Mouse (Mus musculus): ENCODE measurements around the gene Cep55. TPM values are rescaled to one million over a fixed set of nuclear protein-coding genes. Genes with fewer than 3 reads are reported as not detected.

Cep55 gene
- polyA plus RNA-seq, 1 experiment, result 8.4 TPM

GRCm38 (mm10) chr19:38053227-38054041, 1.4 kb upstream of the Cep55 start:
- Histone ChIP-seq H3K4me3 (ENCODE audit: control insufficient read depth, insufficient read depth, low read length) (no peak overlapping the region), H3K27ac (ENCODE audit: control insufficient read depth, insufficient read depth, low read length) (no peak overlapping the region), H3K4me1 (replicated peaks; ENCODE audit: control insufficient read depth, insufficient read depth, low read length) (peaks cover 6% of the 10 kb centered on the region), H3K36me3 (ENCODE audit: control insufficient read depth, insufficient read depth, low read length) (no peaks in the 10 kb centered on the region), H3K27me3 (ENCODE audit: control insufficient read depth, insufficient read depth, low read length) (no peaks in the 10 kb centered on the region)
- no peak for DNase-seq
- TF ChIP-seq CTCF (IDR thresholded peaks at IDR 0.05; ENCODE audit: borderline replicate concordance, control insufficient read depth, extremely low read depth, insufficient read depth, low read length, poor library complexity) (no peak), POLR2A (IDR thresholded peaks at IDR 0.05; ENCODE audit: control insufficient read depth, extremely low read depth, insufficient read depth, low read length, poor library complexity) (no peak)
- 20% methylated on average over 8 of the region's 8 CpGs for WGBS

- H3K27ac ChIP-seq (ENCODE audit: control insufficient read depth, insufficient read depth, low read length), result no peak overlapping the region; the same call in 1 of the 2 replicates
- peaks cover 6% of the 10 kb centered on the region for H3K4me1 ChIP-seq (replicated peaks; ENCODE audit: control insufficient read depth, insufficient read depth, low read length)
- no peaks in the 10 kb centered on the region for H3K36me3 ChIP-seq (ENCODE audit: control insufficient read depth, insufficient read depth, low read length)
- WGBS, result under 1% methylated on average over 23 of the region's 23 CpGs
- DNase-seq, result peak; percentile 79
- TF ChIP-seq CTCF (IDR thresholded peaks at IDR 0.05; ENCODE audit: borderline replicate concordance, control insufficient read depth, extremely low read depth, insufficient read depth, low read length, poor library complexity), result no peak
- no peak for TF ChIP-seq POLR2A (IDR thresholded peaks at IDR 0.05; ENCODE audit: control insufficient read depth, extremely low read depth, insufficient read depth, low read length, poor library complexity)
- H3K4me3 ChIP-seq (ENCODE audit: control insufficient read depth, insufficient read depth, low read length), result peak overlapping the region; percentile 82
- H3K27me3 ChIP-seq (ENCODE audit: control insufficient read depth, insufficient read depth, low read length), result no peaks in the 10 kb centered on the region
Measured at GRCm38 (mm10) chr19:38054149-38054719, 577 bp upstream of the Cep55 start.

DNA sequence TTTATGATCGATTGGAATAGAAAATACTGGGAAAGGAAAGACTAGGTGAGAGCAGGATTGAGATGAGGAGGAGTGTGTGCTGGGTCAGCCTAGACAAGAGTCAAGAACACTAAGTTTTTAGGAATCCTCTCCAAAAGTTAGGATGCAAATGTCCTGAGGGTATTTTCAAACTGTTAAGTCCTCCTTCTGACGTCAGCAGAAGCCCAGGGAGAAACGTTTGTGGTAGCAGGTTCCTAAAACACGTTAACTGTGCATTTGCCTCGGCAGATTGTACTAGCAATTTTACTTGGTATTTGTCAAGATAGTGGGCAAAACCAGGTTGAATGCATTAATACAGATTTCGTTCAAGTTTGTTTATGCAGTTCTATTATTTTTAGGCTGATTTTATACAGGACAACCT, 987 bp downstream of the Cep55 start:
- Histone ChIP-seq H3K4me1 (replicated peaks; ENCODE audit: control insufficient read depth, insufficient read depth, low read length) (peaks cover 6% of the 10 kb centered on the region), H3K27ac (ENCODE audit: control insufficient read depth, insufficient read depth, low read length) (no peak overlapping the region), H3K36me3 (ENCODE audit: control insufficient read depth, insufficient read depth, low read length) (peaks cover 9% of the 10 kb centered on the region; the same call in 1 of the 2 replicates), H3K27me3 (ENCODE audit: control insufficient read depth, insufficient read depth, low read length) (no peaks in the 10 kb centered on the region), H3K4me3 (ENCODE audit: control insufficient read depth, insufficient read depth, low read length) (no peak overlapping the region)
- 14% methylated on average over 6 of the region's 6 CpGs for WGBS
- TF ChIP-seq POLR2A (IDR thresholded peaks at IDR 0.05; ENCODE audit: control insufficient read depth, extremely low read depth, insufficient read depth, low read length, poor library complexity) (no peak), CTCF (IDR thresholded peaks at IDR 0.05; ENCODE audit: borderline replicate concordance, control insufficient read depth, extremely low read depth, insufficient read depth, low read length, poor library complexity) (no peak)
- DNase-seq, result no peak

- no peak overlapping the region for H3K4me3 ChIP-seq (ENCODE audit: control insufficient read depth, insufficient read depth, low read length)
- TF ChIP-seq POLR2A (IDR thresholded peaks at IDR 0.05; ENCODE audit: control insufficient read depth, extremely low read depth, insufficient read depth, low read length, poor library complexity) (no peak), CTCF (IDR thresholded peaks at IDR 0.05; ENCODE audit: borderline replicate concordance, control insufficient read depth, extremely low read depth, insufficient read depth, low read length, poor library complexity) (no peak)
- WGBS, result 69% methylated on average over 3 of the region's 3 CpGs
- H3K36me3 ChIP-seq (ENCODE audit: control insufficient read depth, insufficient read depth, low read length), result peaks cover 14% of the 10 kb centered on the region; the same call in 1 of the 2 replicates
- no peak for DNase-seq
- H3K27me3 ChIP-seq (ENCODE audit: control insufficient read depth, insufficient read depth, low read length), result no peaks in the 10 kb centered on the region
- peaks cover 6% of the 10 kb centered on the region for H3K4me1 ChIP-seq (replicated peaks; ENCODE audit: control insufficient read depth, insufficient read depth, low read length)
- H3K27ac ChIP-seq (ENCODE audit: control insufficient read depth, insufficient read depth, low read length), result no peak overlapping the region
Measured at GRCm38 (mm10) chr19:38056276-38056675, 1.5 kb downstream of the Cep55 start.

- H3K4me3 ChIP-seq (ENCODE audit: control insufficient read depth, insufficient read depth, low read length), result no peak overlapping the region
- H3K27ac ChIP-seq (ENCODE audit: control insufficient read depth, insufficient read depth, low read length), result no peak overlapping the region
- H3K27me3 ChIP-seq (ENCODE audit: control insufficient read depth, insufficient read depth, low read length), result no peaks in the 10 kb centered on the region
- peaks cover 15% of the 10 kb centered on the region; the same call in 1 of the 2 replicates for H3K36me3 ChIP-seq (ENCODE audit: control insufficient read depth, insufficient read depth, low read length)
- WGBS, result 94% methylated on average over 8 of the region's 8 CpGs
- no peak for TF ChIP-seq CTCF (IDR thresholded peaks at IDR 0.05; ENCODE audit: borderline replicate concordance, control insufficient read depth, extremely low read depth, insufficient read depth, low read length, poor library complexity)
- TF ChIP-seq POLR2A (IDR thresholded peaks at IDR 0.05; ENCODE audit: control insufficient read depth, extremely low read depth, insufficient read depth, low read length, poor library complexity), result no peak
- no peak for DNase-seq
- H3K4me1 ChIP-seq (replicated peaks; ENCODE audit: control insufficient read depth, insufficient read depth, low read length), result peaks cover 6% of the 10 kb centered on the region
Measured at GRCm38 (mm10) chr19:38056931-38057330, 2.1 kb downstream of the Cep55 start.

DNA sequence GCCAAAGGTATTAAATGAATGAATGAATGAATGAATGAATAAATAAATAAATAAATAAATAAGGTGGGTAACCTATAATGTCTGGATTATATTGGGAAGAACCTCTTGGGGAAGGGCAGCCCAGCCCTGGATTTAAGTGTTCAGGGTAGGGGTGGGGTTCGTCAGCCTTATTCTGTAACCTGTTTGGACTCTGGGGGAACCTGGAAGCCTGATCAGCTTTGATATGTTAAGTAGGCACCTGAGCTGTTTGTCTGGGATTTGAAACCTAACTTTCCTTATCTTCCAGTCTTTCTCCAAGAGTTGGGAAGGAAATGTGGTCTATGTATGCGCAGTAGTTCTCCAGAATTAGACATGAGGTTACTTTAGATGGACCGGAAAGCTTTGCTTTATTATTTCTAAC, 8.4 kb downstream of the Cep55 start:
- Histone ChIP-seq H3K4me1 (replicated peaks; ENCODE audit: control insufficient read depth, insufficient read depth, low read length) (no peaks in the 10 kb centered on the region), H3K36me3 (ENCODE audit: control insufficient read depth, insufficient read depth, low read length) (peaks cover 15% of the 10 kb centered on the region; the same call in 1 of the 2 replicates), H3K27me3 (ENCODE audit: control insufficient read depth, insufficient read depth, low read length) (no peaks in the 10 kb centered on the region), H3K27ac (ENCODE audit: control insufficient read depth, insufficient read depth, low read length) (no peak overlapping the region), H3K4me3 (ENCODE audit: control insufficient read depth, insufficient read depth, low read length) (no peak overlapping the region)
- no peak for DNase-seq
- WGBS, result over 99% methylated on average over 3 of the region's 3 CpGs
- TF ChIP-seq POLR2A (IDR thresholded peaks at IDR 0.05; ENCODE audit: control insufficient read depth, extremely low read depth, insufficient read depth, low read length, poor library complexity) (no peak), CTCF (IDR thresholded peaks at IDR 0.05; ENCODE audit: borderline replicate concordance, control insufficient read depth, extremely low read depth, insufficient read depth, low read length, poor library complexity) (no peak)

Measured in thymus, adult 2 months (tissue).